Mouse (Mus musculus) activated CD4-positive, CD25-positive, alpha-beta regulatory T cell (primary cell): ENCODE data around the gene Cers2. TPM values are rescaled to one million over a fixed set of nuclear protein-coding genes. Genes with fewer than 3 reads are reported as not detected.

Experiments
- polyA plus RNA-seq, 2 experiments: library from polyadenylated mRNA; unstranded; fragments of 100-300 nt; shearing (Covaris generic); gene quantifications; one replicate each; pipeline ENCODE4 v1.2.1; 2017

Gene Cers2
- 100 to 1,000 TPM; 193 to 214 TPM for polyA plus RNA-seq

DNA sequence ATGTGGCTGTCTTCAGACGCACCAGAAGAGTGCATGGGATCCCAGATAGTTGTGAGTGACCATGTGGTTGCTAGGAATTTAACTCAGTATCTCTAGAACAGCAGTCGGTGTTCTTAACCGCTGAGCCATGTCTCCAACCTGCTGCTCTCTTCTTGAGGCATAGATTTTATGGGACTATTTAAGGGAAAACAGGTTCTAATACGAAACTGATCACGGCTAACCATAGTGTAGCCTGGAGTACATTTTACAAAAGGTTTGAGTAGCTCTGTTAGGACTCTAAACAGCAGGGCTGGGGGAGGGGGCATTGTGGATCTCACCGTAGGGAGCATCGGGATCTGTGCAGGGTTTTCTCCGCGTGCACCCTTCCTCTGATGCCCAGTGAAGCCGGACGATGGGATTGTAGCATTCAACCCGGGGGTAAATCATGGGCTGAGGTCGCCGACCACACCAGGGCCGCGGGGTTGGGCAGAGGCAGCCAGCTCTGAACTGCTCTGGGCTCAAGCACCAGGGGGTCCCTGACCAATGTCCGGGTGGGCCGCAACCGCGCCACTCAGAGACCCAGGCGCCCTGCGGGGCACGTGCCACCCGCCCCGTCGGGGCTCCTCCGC is at the start of gene Cers2:
Gene Cers2, plus strand, starts transcription at position 306 of the 608 bp plus-strand sequence.

DNA sequence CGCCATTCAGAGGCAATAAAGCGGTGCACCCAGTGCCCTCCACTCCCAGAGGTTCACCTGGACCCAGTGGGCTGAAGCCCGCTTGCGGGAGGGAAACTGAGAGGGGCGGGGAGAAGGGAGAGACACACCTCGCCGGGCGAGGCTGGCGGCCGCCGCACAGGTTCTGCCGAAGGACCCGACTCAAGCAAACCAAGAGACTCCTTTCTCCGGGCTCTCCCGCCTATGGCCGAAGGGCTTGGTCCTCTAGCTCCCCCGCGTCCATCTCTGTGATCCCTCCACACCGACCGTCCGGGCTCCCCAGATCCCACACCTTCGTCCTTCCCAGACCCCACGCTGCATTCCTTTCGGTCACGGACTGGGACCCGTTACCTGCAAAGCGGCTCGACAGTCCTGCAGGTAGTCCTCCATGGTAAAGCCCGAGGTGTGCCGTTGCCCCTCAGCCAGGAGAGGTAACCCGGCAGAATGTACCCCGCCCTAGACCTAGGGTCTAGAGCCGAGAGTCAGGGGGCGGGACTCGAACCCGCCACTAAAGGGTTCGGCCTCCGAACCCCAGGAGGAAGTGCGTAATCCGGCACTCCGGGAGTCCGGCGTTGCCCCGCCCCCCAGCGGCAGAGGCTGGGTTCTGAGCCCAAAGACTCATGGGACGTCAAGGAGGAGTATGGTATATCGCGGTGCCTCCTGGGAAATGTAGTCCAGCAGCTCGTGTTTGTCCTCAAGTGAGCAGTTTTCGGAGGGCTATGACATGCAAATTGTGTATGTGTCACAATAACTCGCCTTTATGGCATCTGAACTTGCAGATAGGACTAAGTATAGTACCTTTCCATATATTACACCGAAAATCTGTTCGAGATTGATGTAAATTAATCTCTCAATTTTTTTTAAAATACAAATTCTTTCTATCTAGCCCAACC is 33.1 kb upstream of the Cers2 start, which contains the start of the genes Mindy1 and Prune1:
Gene Mindy1, plus strand, starts transcription at position 130 of the 911 bp plus-strand sequence.
Gene Prune1, minus strand, starts transcription at position 861 of the 911 bp plus-strand sequence.

DNA sequence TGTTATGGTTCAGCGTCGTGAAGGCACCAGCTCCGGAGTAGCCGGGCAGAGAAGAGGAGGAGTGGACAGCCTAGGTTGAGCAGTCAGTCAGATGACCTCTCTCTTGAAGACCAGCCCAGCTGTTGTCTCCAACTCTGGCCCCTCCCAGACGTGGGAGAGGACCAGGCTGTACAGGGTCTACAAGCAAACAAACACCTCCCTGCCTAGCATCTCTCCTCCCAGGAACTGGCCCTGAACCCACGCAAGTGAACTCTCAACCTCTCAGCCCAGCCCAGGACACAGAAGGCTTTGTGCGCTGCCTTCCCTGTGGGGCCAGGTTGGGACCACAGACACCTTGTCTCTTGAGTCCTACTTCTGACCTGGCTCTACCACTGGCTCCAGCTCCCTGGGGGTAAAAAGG is 7.5 kb upstream of the Cers2 start, which contains the start of gene Anxa9:
Gene Anxa9, minus strand, starts transcription at position 77 of the 400 bp plus-strand sequence.

DNA sequence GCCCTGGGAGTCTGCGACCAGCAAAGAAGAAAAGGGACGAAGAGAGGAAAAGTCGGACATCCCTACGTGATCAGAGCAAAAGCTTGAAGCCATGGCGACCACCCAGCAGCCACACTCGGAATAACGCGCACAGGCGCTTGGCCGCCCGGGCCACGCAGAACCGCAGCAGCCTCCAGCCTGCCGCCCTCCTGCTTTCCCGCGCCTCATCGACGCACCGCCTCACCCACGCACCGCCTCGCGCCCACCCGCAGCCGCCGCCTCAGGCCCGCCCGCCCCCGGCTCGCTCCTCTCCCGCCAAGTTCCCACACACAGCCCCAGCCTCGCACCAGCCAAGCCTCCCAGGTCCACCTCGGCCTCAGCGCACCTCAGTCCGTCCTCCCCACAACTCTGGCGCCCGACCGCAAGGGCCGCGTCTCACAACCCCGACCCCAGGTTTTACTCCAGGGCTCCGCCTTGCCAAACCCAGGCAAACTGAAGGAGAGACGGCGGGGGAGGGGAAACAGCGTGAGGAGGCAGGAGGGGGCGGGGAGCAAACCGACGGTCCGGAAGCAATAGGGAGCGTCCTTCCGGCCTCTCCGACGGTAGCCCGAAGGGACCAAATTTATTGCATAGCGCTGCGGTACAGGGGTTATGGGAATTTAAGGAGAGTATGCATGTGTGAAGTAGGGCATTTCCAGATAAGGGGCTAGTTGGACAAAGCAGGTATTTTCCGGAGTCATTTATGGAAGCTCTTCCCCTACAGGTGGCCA is 42.3 kb downstream of the Cers2 start, which contains the start of gene Setdb1:
Gene Setdb1, minus strand, starts transcription at position 502 of the 749 bp plus-strand sequence.

Other genes starting within 250 kb of the Cers2 start
- gene Pip5k1a, start 207.9 kb upstream of the Cers2 start, polyA plus RNA-seq, result 10 to 100 TPM; 24.1 to 24.5 TPM
- 100 to 1,000 TPM in 1 of 2 experiments, 10 to 100 TPM in 1; 99.6 to 118 TPM for gene Vps72, start 203.8 kb upstream of the Cers2 start, polyA plus RNA-seq
- gene Tmod4, start 190.3 kb upstream of the Cers2 start, polyA plus RNA-seq, result 1 to 10 TPM; 2.0 to 4.4 TPM
- 100 to 1,000 TPM in 1 of 2 experiments, 10 to 100 TPM in 1; 65.2 to 120 TPM for gene Scnm1, start 180.8 kb upstream of the Cers2 start, polyA plus RNA-seq
- gene Lysmd1, start 180.7 kb upstream of the Cers2 start, polyA plus RNA-seq, result 10 to 100 TPM; 23.6 to 34.9 TPM
- gene Tnfaip8l2, start 172.4 kb upstream of the Cers2 start, polyA plus RNA-seq, result 100 to 1,000 TPM; 229 to 255 TPM
- 1 to 10 TPM; 1.8 to 1.9 TPM for gene Sema6c, start 154.3 kb upstream of the Cers2 start, polyA plus RNA-seq
- 10 to 100 TPM; 24.8 to 34.5 TPM for gene Gabpb2, start 96.9 kb upstream of the Cers2 start, polyA plus RNA-seq
- 100 to 1,000 TPM; 446 to 449 TPM for gene Cdc42se1, start 86.1 kb upstream of the Cers2 start, polyA plus RNA-seq
- gene Mllt11, start 82.6 kb upstream of the Cers2 start, polyA plus RNA-seq, result 10 to 100 TPM in 1 of 2 experiments, 1 to 10 TPM in 1; 9.1 to 20.6 TPM
- 1 to 10 TPM in 1 of 2 experiments, under 1 TPM in 1; 0.42 to 1.2 TPM for gene Gm128, start 73.2 kb upstream of the Cers2 start, polyA plus RNA-seq
- 1 to 10 TPM in 1 of 2 experiments, under 1 TPM in 1; 0.45 to 1.1 TPM for gene Bnipl, start 63.6 kb upstream of the Cers2 start, polyA plus RNA-seq
- gene Mindy1, start 33.4 kb upstream of the Cers2 start, polyA plus RNA-seq, result 10 to 100 TPM; 28.2 to 29.8 TPM
- 1 to 10 TPM; 6.4 to 6.5 TPM for gene Prune1, start 32.7 kb upstream of the Cers2 start, polyA plus RNA-seq
- gene Anxa9, start 7.6 kb upstream of the Cers2 start, polyA plus RNA-seq, result under 1 TPM in 1 of 2 experiments, not detected in 1; 0.85 TPM
- 10 to 100 TPM; 27.3 to 39.2 TPM for gene Setdb1, start 42.4 kb downstream of the Cers2 start, polyA plus RNA-seq
- gene 4930558C23Rik, start 88.0 kb downstream of the Cers2 start, polyA plus RNA-seq, result not detected
- gene Arnt, start 119.6 kb downstream of the Cers2 start, polyA plus RNA-seq, result 10 to 100 TPM; 33.0 to 36.3 TPM
- not detected for gene Ctsk, start 184.5 kb downstream of the Cers2 start, polyA plus RNA-seq
- 100 to 1,000 TPM; 332 to 402 TPM for gene Ctss, start 212.0 kb downstream of the Cers2 start, polyA plus RNA-seq
- gene Hormad1, start 244.9 kb downstream of the Cers2 start, polyA plus RNA-seq, result under 1 TPM in 1 of 2 experiments, not detected in 1; 0.11 TPM